Mouse (Mus musculus): ENCODE measurements around the gene Klhl18. TPM values are rescaled to one million over a fixed set of nuclear protein-coding genes. Genes with fewer than 3 reads are reported as not detected.

Gene Klhl18
- 7.6 and 9.1 TPM in 2 replicates for polyA plus RNA-seq (2014; fragmentation: Nextera tagmentation; extraction: Ambion mirVana)

DNA sequence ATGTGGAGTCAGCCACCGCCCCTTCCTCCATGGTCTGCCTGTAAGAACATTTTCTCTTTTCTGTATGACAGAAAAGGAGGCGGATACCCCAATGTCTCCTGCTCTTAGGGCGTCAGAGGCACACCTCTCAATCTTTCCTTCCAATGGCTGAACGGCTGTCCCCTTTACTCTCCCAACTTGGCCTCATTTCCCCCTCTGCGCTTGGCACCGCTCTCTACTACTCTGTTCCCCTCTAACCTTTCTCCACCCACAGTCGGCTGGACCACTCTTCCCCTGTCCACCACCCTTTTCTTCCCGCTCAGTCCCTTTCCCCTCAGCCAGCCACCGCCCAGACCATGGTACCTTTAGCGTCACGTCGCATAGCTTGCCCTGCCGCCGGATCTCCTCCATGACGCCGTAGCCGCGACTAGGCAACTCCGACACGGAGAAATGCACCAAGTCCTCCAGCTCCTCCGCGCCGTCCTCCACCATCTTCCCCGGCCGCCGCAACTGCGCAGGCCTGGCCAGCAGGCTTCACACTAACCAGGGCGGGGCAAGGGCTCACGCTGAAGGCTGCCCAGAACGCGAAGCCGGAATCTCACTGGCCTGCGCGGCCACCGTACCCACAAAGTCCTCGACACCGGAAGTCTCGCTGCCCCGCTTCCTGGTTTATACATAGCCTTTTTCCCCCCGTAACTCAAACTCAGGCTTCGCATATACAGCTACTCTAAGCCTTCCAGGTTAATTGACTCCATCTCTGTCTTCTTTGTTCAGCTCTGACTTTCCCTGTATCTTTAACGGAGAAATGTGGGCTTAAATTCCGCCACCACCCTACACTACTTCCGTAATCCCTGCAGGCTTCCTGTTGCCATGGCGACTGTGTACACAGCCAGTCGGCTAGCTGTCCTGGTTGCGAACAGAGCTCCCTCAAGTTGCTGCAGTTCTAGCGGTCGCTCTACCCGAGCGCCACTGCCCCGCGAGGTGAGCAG, at the start of gene Klhl18, which contains the start of gene Kif9:
Gene Klhl18, minus strand, starts transcription at position 571 of the 968 bp plus-strand sequence.
Gene Kif9, plus strand, starts transcription at position 835 of the 968 bp plus-strand sequence.
- Histone ChIP-seq H3K9me3 (ENCODE audit: control insufficient read depth, low read length) (no peaks in the 10 kb centered on the region), H3K4me3 (ENCODE audit: low read depth, low read length) (peak within 1 kb of the TSS; percentile 67), H3K4me2 (ENCODE audit: low read length) (peak within 1 kb of the TSS; percentile 79), H3K4me1 (replicated peaks; ENCODE audit: control insufficient read depth, insufficient read depth, low read length) (peaks cover 6% of the 10 kb centered on the region), H3K9ac (ENCODE audit: low read length) (peak within 1 kb of the TSS; percentile 74), H3K36me3 (ENCODE audit: control insufficient read depth, insufficient read depth, low read length) (no peaks in the 10 kb centered on the region), H3K27ac (ENCODE audit: low read depth) (peak within 1 kb of the TSS; percentile 81), H3K27me3 (replicated peaks; ENCODE audit: control insufficient read depth, insufficient read depth, low read length) (0 out of 2 replicates have a peak, but pooled peaks cover 3% of the 10 kb centered on the region)
- WGBS: under 1% methylated on average over 53 of the region's 53 CpGs
- DNase-seq (ENCODE audit: low spot score) (peak; percentile 98), ATAC-seq (replicated peaks; ENCODE audit: low FRiP score, low TSS enrichment, low read depth) (peak; percentile 99)

DNA sequence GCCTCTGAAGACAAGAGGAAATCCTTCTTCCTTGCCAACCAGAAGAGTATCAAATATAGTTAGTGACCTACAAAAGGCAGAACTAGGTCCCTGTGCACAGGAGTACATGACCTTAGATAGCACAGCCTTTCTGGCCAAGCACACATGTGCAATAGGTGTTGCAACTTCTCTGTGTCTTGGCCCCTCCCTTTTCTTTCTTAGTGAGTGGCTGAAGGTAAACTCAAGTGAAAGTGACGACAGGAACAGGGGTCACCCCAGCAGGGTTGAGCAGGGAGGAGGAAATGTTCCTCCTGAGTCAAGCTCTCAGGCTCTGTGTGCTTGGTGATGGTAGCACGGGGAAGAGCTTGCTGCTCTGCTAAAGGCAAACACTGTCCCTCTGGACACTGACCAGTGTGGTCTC, 49.2 kb upstream of the Klhl18 start:
- no peak overlapping the region for H3K4me3 ChIP-seq (ENCODE audit: low read depth, low read length)
- H3K4me2 ChIP-seq (ENCODE audit: low read length): no peak overlapping the region
- H3K27ac ChIP-seq (ENCODE audit: low read depth): no peak overlapping the region
- H3K9me3 ChIP-seq (ENCODE audit: control insufficient read depth, low read length): no peaks in the 10 kb centered on the region
- H3K9ac ChIP-seq (ENCODE audit: low read length): no peak overlapping the region
- DNase-seq (ENCODE audit: low spot score): no peak
- H3K4me1 ChIP-seq (replicated peaks; ENCODE audit: control insufficient read depth, insufficient read depth, low read length): no peaks in the 10 kb centered on the region
- 43% methylated on average over 2 of the region's 2 CpGs for WGBS
- no peaks in the 10 kb centered on the region for H3K27me3 ChIP-seq (replicated peaks; ENCODE audit: control insufficient read depth, insufficient read depth, low read length)
- ATAC-seq (replicated peaks; ENCODE audit: low FRiP score, low TSS enrichment, low read depth): no peak; the same call in 1 of the 2 replicates
- H3K36me3 ChIP-seq (ENCODE audit: control insufficient read depth, insufficient read depth, low read length): no peaks in the 10 kb centered on the region

DNA sequence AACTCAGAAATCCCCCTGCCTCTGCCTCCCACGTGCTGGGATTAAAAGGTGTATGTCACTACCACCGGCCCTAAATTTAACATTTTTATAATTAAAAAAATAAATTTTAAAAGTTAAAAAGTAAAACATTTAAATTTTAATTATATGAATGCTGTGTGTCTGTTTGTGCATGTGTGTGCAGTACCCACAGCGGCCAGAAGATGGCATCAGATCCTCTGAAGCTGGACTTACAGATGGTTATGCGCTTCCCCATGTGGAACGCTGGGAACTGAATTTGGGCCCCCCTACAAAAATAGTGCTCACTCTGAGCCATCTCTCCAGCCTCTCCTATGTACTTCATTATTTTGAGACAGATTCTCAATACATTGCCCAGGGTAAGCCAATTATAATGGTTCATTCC, 14.4 kb upstream of the Klhl18 start:
- Histone ChIP-seq H3K4me1 (replicated peaks; ENCODE audit: control insufficient read depth, insufficient read depth, low read length) (no peaks in the 10 kb centered on the region), H3K9me3 (ENCODE audit: control insufficient read depth, low read length) (peaks cover 5% of the 10 kb centered on the region; the same call in 1 of the 2 replicates), H3K27me3 (replicated peaks; ENCODE audit: control insufficient read depth, insufficient read depth, low read length) (no peaks in the 10 kb centered on the region), H3K4me3 (ENCODE audit: low read depth, low read length) (no peak overlapping the region), H3K4me2 (ENCODE audit: low read length) (no peak overlapping the region), H3K9ac (ENCODE audit: low read length) (no peak overlapping the region), H3K36me3 (ENCODE audit: control insufficient read depth, insufficient read depth, low read length) (no peaks in the 10 kb centered on the region), H3K27ac (ENCODE audit: low read depth) (no peak overlapping the region)
- DNase-seq (ENCODE audit: low spot score): no peak
- 64% methylated on average over 5 of the region's 5 CpGs for WGBS
- no peak for ATAC-seq (replicated peaks; ENCODE audit: low FRiP score, low TSS enrichment, low read depth)

DNA sequence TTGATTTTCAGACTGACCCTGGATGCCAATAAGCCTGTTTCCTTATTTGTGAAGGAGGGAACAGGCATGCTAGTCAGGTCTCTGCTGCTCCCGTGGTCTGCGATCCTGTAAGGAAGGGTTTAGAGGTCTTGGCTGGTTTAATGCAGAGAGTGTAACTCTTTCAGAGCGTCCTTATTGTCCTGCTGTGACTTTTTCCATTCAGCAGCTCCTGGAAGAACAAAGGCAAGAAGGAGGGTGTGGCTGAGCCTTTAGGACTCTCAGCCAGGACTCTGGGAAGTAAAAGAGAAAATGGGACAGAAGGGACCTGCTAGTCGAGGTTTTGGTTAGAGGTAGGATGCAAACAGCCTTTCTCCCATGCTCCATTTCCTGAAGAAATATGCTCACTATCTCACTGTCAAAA, 12.3 kb upstream of the Klhl18 start:
- ATAC-seq (replicated peaks; ENCODE audit: low FRiP score, low TSS enrichment, low read depth): no peak
- H3K9me3 ChIP-seq (ENCODE audit: control insufficient read depth, low read length): peaks cover 5% of the 10 kb centered on the region; the same call in 1 of the 2 replicates
- H3K4me3 ChIP-seq (ENCODE audit: low read depth, low read length): no peak overlapping the region

DNA sequence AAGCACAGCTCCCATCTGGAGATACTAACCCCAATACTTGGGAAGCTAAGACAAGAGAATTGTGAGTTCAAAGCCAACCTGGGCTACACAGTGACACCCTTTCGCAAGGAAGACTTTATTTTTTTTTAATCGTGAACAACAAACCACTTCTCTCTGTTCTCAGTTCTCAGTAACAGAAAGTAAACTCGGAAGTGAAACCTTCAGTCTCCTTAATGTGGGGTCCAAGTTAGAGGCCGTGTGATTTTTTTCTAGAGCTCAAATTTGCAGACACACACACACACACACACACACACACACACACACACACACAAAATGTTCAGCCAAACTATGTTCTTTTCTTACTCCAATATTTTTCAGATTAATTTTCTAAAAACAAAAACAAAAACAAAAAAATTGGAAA, 2.1 kb upstream of the Klhl18 start:
- Histone ChIP-seq H3K36me3 (ENCODE audit: control insufficient read depth, insufficient read depth, low read length) (no peaks in the 10 kb centered on the region), H3K27me3 (replicated peaks; ENCODE audit: control insufficient read depth, insufficient read depth, low read length) (0 out of 2 replicates have a peak, but pooled peaks cover 3% of the 10 kb centered on the region), H3K4me3 (ENCODE audit: low read depth, low read length) (no peak overlapping the region), H3K9ac (ENCODE audit: low read length) (no peak overlapping the region), H3K4me1 (replicated peaks; ENCODE audit: control insufficient read depth, insufficient read depth, low read length) (peaks cover 6% of the 10 kb centered on the region), H3K9me3 (ENCODE audit: control insufficient read depth, low read length) (no peaks in the 10 kb centered on the region), H3K27ac (ENCODE audit: low read depth) (no peak overlapping the region), H3K4me2 (ENCODE audit: low read length) (no peak overlapping the region)
- ATAC-seq (replicated peaks; ENCODE audit: low FRiP score, low TSS enrichment, low read depth) (no peak), DNase-seq (ENCODE audit: low spot score) (no peak)
- 77% methylated on average over 4 of the region's 4 CpGs for WGBS

More for the DNA sequence above, 12.3 kb upstream of the Klhl18 start:
- no peak for DNase-seq (ENCODE audit: low spot score)
- H3K4me1 ChIP-seq (replicated peaks; ENCODE audit: control insufficient read depth, insufficient read depth, low read length): no peaks in the 10 kb centered on the region
- H3K36me3 ChIP-seq (ENCODE audit: control insufficient read depth, insufficient read depth, low read length): no peaks in the 10 kb centered on the region
- 57% methylated on average over 4 of the region's 4 CpGs for WGBS
- H3K9ac ChIP-seq (ENCODE audit: low read length): no peak overlapping the region
- no peak overlapping the region for H3K4me2 ChIP-seq (ENCODE audit: low read length)
- no peak overlapping the region for H3K27ac ChIP-seq (ENCODE audit: low read depth)
- no peaks in the 10 kb centered on the region for H3K27me3 ChIP-seq (replicated peaks; ENCODE audit: control insufficient read depth, insufficient read depth, low read length)

DNA sequence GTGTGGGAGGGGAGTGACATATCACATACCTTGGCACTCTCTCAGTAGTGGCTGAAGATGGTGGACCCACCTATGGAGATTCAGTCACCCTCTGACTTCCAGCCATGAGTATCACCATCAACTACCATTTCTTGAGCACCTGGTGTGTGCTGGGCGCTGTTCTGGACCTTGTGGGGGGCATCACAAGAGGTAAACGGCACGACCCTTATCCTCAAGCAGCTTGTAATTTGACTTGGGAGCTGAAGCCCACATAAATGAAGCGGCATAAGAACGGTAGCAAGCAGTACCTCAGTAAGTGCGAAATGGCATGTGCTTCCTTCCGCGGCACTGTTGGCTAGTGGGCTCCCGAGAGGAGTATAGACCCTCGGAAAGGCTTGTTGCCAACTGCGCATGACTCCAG, 1.5 kb upstream of the Klhl18 start:
- H3K27me3 ChIP-seq (replicated peaks; ENCODE audit: control insufficient read depth, insufficient read depth, low read length): 0 out of 2 replicates have a peak, but pooled peaks cover 3% of the 10 kb centered on the region
- WGBS: 50% methylated on average over 11 of the region's 11 CpGs
- H3K27ac ChIP-seq (ENCODE audit: low read depth): no peak overlapping the region
- peaks cover 6% of the 10 kb centered on the region for H3K4me1 ChIP-seq (replicated peaks; ENCODE audit: control insufficient read depth, insufficient read depth, low read length)
- H3K4me3 ChIP-seq (ENCODE audit: low read depth, low read length): no peak overlapping the region
- no peak overlapping the region for H3K4me2 ChIP-seq (ENCODE audit: low read length)
- H3K9me3 ChIP-seq (ENCODE audit: control insufficient read depth, low read length): no peaks in the 10 kb centered on the region
- H3K36me3 ChIP-seq (ENCODE audit: control insufficient read depth, insufficient read depth, low read length): no peaks in the 10 kb centered on the region
- H3K9ac ChIP-seq (ENCODE audit: low read length): no peak overlapping the region
- no peak for ATAC-seq (replicated peaks; ENCODE audit: low FRiP score, low TSS enrichment, low read depth)
- DNase-seq (ENCODE audit: low spot score): no peak

DNA sequence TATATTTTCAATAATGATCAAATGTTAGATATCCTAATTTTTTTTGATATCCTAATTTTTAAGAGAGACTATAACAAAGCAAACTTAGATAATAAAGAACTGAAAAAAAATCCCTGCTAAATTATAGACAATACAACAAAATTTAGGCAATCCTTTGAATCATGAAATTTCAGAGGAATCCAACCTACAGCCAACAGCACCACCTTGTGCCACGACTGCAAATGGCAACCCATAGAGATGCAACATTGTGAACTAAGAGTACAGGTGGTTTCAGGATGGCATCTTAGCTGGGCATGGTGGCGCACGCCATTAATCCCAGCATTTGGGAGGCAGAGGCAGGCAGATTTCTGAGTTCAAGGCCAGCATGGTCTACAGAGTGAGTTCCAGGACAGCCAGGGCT, 10.3 kb downstream of the Klhl18 start:
- ATAC-seq (replicated peaks; ENCODE audit: low FRiP score, low TSS enrichment, low read depth): no peak
- H3K4me1 ChIP-seq (replicated peaks; ENCODE audit: control insufficient read depth, insufficient read depth, low read length): no peaks in the 10 kb centered on the region
- DNase-seq (ENCODE audit: low spot score): no peak
- H3K4me2 ChIP-seq (ENCODE audit: low read length): no peak overlapping the region
- H3K9ac ChIP-seq (ENCODE audit: low read length): no peak overlapping the region
- no peaks in the 10 kb centered on the region for H3K27me3 ChIP-seq (replicated peaks; ENCODE audit: control insufficient read depth, insufficient read depth, low read length)
- no peak overlapping the region for H3K4me3 ChIP-seq (ENCODE audit: low read depth, low read length)
- 0 out of 2 replicates have a peak, but pooled peaks cover 3% of the 10 kb centered on the region for H3K36me3 ChIP-seq (ENCODE audit: control insufficient read depth, insufficient read depth, low read length)
- H3K27ac ChIP-seq (ENCODE audit: low read depth): no peak overlapping the region
- WGBS: 81% methylated on average over 3 of the region's 3 CpGs
- no peaks in the 10 kb centered on the region for H3K9me3 ChIP-seq (ENCODE audit: control insufficient read depth, low read length)

DNA sequence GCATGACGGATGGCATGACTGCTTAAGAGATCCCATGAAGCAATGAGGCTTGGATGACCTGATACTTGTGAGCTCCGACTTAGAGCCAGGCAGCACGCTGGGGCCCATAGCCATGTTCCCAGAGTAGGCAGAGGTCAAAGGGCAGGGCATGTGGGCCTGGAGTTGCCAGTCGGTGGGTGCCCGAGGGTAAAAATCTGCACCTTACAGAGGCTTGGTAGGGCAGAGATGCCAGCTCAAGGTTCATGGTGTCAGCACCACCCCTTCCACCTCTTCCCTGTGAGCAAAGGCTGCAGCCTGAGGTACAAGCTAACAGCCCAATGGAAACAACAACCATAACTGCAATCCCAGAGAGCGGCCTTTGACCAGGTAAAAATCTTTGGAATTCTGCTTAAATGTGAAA, 11.2 kb downstream of the Klhl18 start:
- H3K27me3 ChIP-seq (replicated peaks; ENCODE audit: control insufficient read depth, insufficient read depth, low read length): no peaks in the 10 kb centered on the region
- H3K4me2 ChIP-seq (ENCODE audit: low read length): no peak overlapping the region
- WGBS: 91% methylated on average over 6 of the region's 6 CpGs
- H3K4me1 ChIP-seq (replicated peaks; ENCODE audit: control insufficient read depth, insufficient read depth, low read length): no peaks in the 10 kb centered on the region
- DNase-seq (ENCODE audit: low spot score): no peak
- no peak overlapping the region for H3K4me3 ChIP-seq (ENCODE audit: low read depth, low read length)
- ATAC-seq (replicated peaks; ENCODE audit: low FRiP score, low TSS enrichment, low read depth): no peak
- no peak overlapping the region for H3K27ac ChIP-seq (ENCODE audit: low read depth)
- H3K9ac ChIP-seq (ENCODE audit: low read length): no peak overlapping the region
- no peaks in the 10 kb centered on the region for H3K9me3 ChIP-seq (ENCODE audit: control insufficient read depth, low read length)
- H3K36me3 ChIP-seq (ENCODE audit: control insufficient read depth, insufficient read depth, low read length): 0 out of 2 replicates have a peak, but pooled peaks cover 3% of the 10 kb centered on the region
